Mouse (Mus musculus): ENCODE data around the gene Prap1. TPM values are rescaled to one million over a fixed set of nuclear protein-coding genes. Genes with fewer than 3 reads are reported as not detected.

Prap1 gene
- polyA plus RNA-seq, 1 experiment from 2014 or later, result not detected

- peaks cover 12% of the 10 kb centered on the region for H3K4me1 ChIP-seq (replicated peaks; ENCODE audit: control insufficient read depth, insufficient read depth, low read length)
- under 1% methylated on average over 30 of the region's 30 CpGs for WGBS
- peak within 1 kb of the TSS; percentile 69 for H3K9ac ChIP-seq (ENCODE audit: low read length)
- no peak within 1 kb of the TSS for H3K27ac ChIP-seq (ENCODE audit: low read length)
- ATAC-seq (ENCODE audit: low read depth), result peak; percentile 94
- peak within 1 kb of the TSS; percentile 86 for H3K4me2 ChIP-seq (ENCODE audit: low read depth, low read length)
- H3K4me3 ChIP-seq (ENCODE audit: low read length), result peak within 1 kb of the TSS; percentile 55
- no peaks in the 10 kb centered on the region for H3K9me3 ChIP-seq (ENCODE audit: control insufficient read depth, low read length)
- peaks cover 11% of the 10 kb centered on the region; the same call in 1 of the 2 replicates for H3K36me3 ChIP-seq (ENCODE audit: control insufficient read depth, insufficient read depth, low read length)
- H3K27me3 ChIP-seq (ENCODE audit: control insufficient read depth, insufficient read depth, low read depth, low read length), result no peaks in the 10 kb centered on the region
Measured at GRCm38 (mm10) chr7:140101993-140102860, 9.0 kb downstream of the Prap1 start, which contains the start of gene Fuom. Gene Fuom, minus strand, starts transcription at chr7:140102441.

- Histone ChIP-seq H3K4me2 (ENCODE audit: low read depth, low read length) (no peak overlapping the region), H3K9ac (ENCODE audit: low read length) (no peak overlapping the region), H3K4me1 (replicated peaks; ENCODE audit: control insufficient read depth, insufficient read depth, low read length) (peaks cover 12% of the 10 kb centered on the region), H3K27ac (ENCODE audit: low read length) (no peak overlapping the region), H3K27me3 (ENCODE audit: control insufficient read depth, insufficient read depth, low read depth, low read length) (no peaks in the 10 kb centered on the region), H3K9me3 (ENCODE audit: control insufficient read depth, low read length) (no peaks in the 10 kb centered on the region), H3K4me3 (ENCODE audit: low read length) (no peak overlapping the region), H3K36me3 (ENCODE audit: control insufficient read depth, insufficient read depth, low read length) (peaks cover 19% of the 10 kb centered on the region)
- no peak for ATAC-seq (ENCODE audit: low read depth)
- 65% methylated on average over 4 of the region's 4 CpGs for WGBS
Measured at GRCm38 (mm10) chr7:140104009-140104408, 10.8 kb downstream of the Prap1 start.

GRCm38 (mm10) chr7:140111943-140112342 lies 18.7 kb downstream of the Prap1 start:
- 63% methylated on average over 3 of the region's 3 CpGs for WGBS
- no peak overlapping the region for H3K27ac ChIP-seq (ENCODE audit: low read length)
- no peaks in the 10 kb centered on the region for H3K9me3 ChIP-seq (ENCODE audit: control insufficient read depth, low read length)
- H3K4me1 ChIP-seq (replicated peaks; ENCODE audit: control insufficient read depth, insufficient read depth, low read length), result peaks cover 2% of the 10 kb centered on the region; the same call in 1 of the 2 replicates
- H3K4me3 ChIP-seq (ENCODE audit: low read length), result no peak overlapping the region
- no peak overlapping the region for H3K9ac ChIP-seq (ENCODE audit: low read length)
- H3K4me2 ChIP-seq (ENCODE audit: low read depth, low read length), result no peak overlapping the region
- H3K36me3 ChIP-seq (ENCODE audit: control insufficient read depth, insufficient read depth, low read length), result peaks cover 33% of the 10 kb centered on the region
- ATAC-seq (ENCODE audit: low read depth), result no peak
- no peaks in the 10 kb centered on the region for H3K27me3 ChIP-seq (ENCODE audit: control insufficient read depth, insufficient read depth, low read depth, low read length)

GRCm38 (mm10) chr7:140115583-140116328 lies 22.6 kb downstream of the Prap1 start, which contains the start of gene Paox:
Gene Paox, plus strand, starts transcription at chr7:140115799.
- Histone ChIP-seq H3K9ac (ENCODE audit: low read length) (peak within 1 kb of the TSS; percentile 92), H3K9me3 (ENCODE audit: control insufficient read depth, low read length) (no peaks in the 10 kb centered on the region), H3K4me2 (ENCODE audit: low read depth, low read length) (peak within 1 kb of the TSS; percentile 97), H3K4me1 (replicated peaks; ENCODE audit: control insufficient read depth, insufficient read depth, low read length) (peaks cover 2% of the 10 kb centered on the region; the same call in 1 of the 2 replicates), H3K4me3 (ENCODE audit: low read length) (peak within 1 kb of the TSS; percentile 88), H3K36me3 (ENCODE audit: control insufficient read depth, insufficient read depth, low read length) (peaks cover 12% of the 10 kb centered on the region), H3K27me3 (ENCODE audit: control insufficient read depth, insufficient read depth, low read depth, low read length) (no peaks in the 10 kb centered on the region), H3K27ac (ENCODE audit: low read length) (peak within 1 kb of the TSS; percentile 94)
- under 1% methylated on average over 23 of the region's 23 CpGs for WGBS
- ATAC-seq (ENCODE audit: low read depth), result peak; percentile 89

- H3K9me3 ChIP-seq (ENCODE audit: control insufficient read depth, low read length), result no peaks in the 10 kb centered on the region
- peak within 1 kb of the TSS; percentile 94 for H3K27ac ChIP-seq (ENCODE audit: low read length)
- H3K4me2 ChIP-seq (ENCODE audit: low read depth, low read length), result peak within 1 kb of the TSS; percentile 97
- H3K4me1 ChIP-seq (replicated peaks; ENCODE audit: control insufficient read depth, insufficient read depth, low read length), result peaks cover 2% of the 10 kb centered on the region; the same call in 1 of the 2 replicates
- peak within 1 kb of the TSS; percentile 92 for H3K9ac ChIP-seq (ENCODE audit: low read length)
- peaks cover 7% of the 10 kb centered on the region for H3K36me3 ChIP-seq (ENCODE audit: control insufficient read depth, insufficient read depth, low read length)
- peak within 1 kb of the TSS; percentile 88 for H3K4me3 ChIP-seq (ENCODE audit: low read length)
- ATAC-seq (ENCODE audit: low read depth), result peak; percentile 97
- H3K27me3 ChIP-seq (ENCODE audit: control insufficient read depth, insufficient read depth, low read depth, low read length), result no peaks in the 10 kb centered on the region
- WGBS, result 3% methylated on average over 28 of the region's 28 CpGs
Measured at GRCm38 (mm10) chr7:140116329-140117054, 23.3 kb downstream of the Prap1 start, which contains the start of gene Echs1. Gene Echs1, minus strand, starts transcription at chr7:140116476.

GRCm38 (mm10) chr7:140120484-140120883 lies 27.3 kb downstream of the Prap1 start:
- WGBS, result 88% methylated on average over 2 of the region's 2 CpGs
- no peak overlapping the region for H3K27ac ChIP-seq (ENCODE audit: low read length)
- H3K9ac ChIP-seq (ENCODE audit: low read length), result no peak overlapping the region
- H3K27me3 ChIP-seq (ENCODE audit: control insufficient read depth, insufficient read depth, low read depth, low read length), result no peaks in the 10 kb centered on the region
- ATAC-seq (ENCODE audit: low read depth), result no peak
- H3K36me3 ChIP-seq (ENCODE audit: control insufficient read depth, insufficient read depth, low read length), result no peaks in the 10 kb centered on the region
- peaks cover 3% of the 10 kb centered on the region; the same call in 1 of the 2 replicates for H3K4me1 ChIP-seq (replicated peaks; ENCODE audit: control insufficient read depth, insufficient read depth, low read length)
- no peak overlapping the region for H3K4me3 ChIP-seq (ENCODE audit: low read length)
- no peak overlapping the region for H3K4me2 ChIP-seq (ENCODE audit: low read depth, low read length)
- H3K9me3 ChIP-seq (ENCODE audit: control insufficient read depth, low read length), result no peaks in the 10 kb centered on the region

- Histone ChIP-seq H3K4me2 (ENCODE audit: low read depth, low read length) (no peak overlapping the region), H3K9me3 (ENCODE audit: control insufficient read depth, low read length) (no peaks in the 10 kb centered on the region), H3K36me3 (ENCODE audit: control insufficient read depth, insufficient read depth, low read length) (no peaks in the 10 kb centered on the region), H3K27ac (ENCODE audit: low read length) (no peak overlapping the region), H3K9ac (ENCODE audit: low read length) (no peak overlapping the region), H3K4me1 (replicated peaks; ENCODE audit: control insufficient read depth, insufficient read depth, low read length) (peaks cover 5% of the 10 kb centered on the region; the same call in 1 of the 2 replicates), H3K27me3 (ENCODE audit: control insufficient read depth, insufficient read depth, low read depth, low read length) (no peaks in the 10 kb centered on the region), H3K4me3 (ENCODE audit: low read length) (no peak overlapping the region)
- ATAC-seq (ENCODE audit: low read depth), result no peak
- 49% methylated on average over 12 of the region's 13 CpGs for WGBS
Measured at GRCm38 (mm10) chr7:140121338-140121910, 28.2 kb downstream of the Prap1 start.

GRCm38 (mm10) chr7:140122765-140123164 lies 29.6 kb downstream of the Prap1 start:
- Histone ChIP-seq H3K27me3 (ENCODE audit: control insufficient read depth, insufficient read depth, low read depth, low read length) (no peaks in the 10 kb centered on the region), H3K9ac (ENCODE audit: low read length) (no peak overlapping the region), H3K4me1 (replicated peaks; ENCODE audit: control insufficient read depth, insufficient read depth, low read length) (peaks cover 11% of the 10 kb centered on the region), H3K9me3 (ENCODE audit: control insufficient read depth, low read length) (no peaks in the 10 kb centered on the region), H3K4me2 (ENCODE audit: low read depth, low read length) (no peak overlapping the region), H3K27ac (ENCODE audit: low read length) (no peak overlapping the region), H3K4me3 (ENCODE audit: low read length) (no peak overlapping the region), H3K36me3 (ENCODE audit: control insufficient read depth, insufficient read depth, low read length) (no peaks in the 10 kb centered on the region)
- no peak for ATAC-seq (ENCODE audit: low read depth)
- 24% methylated on average over 4 of the region's 4 CpGs for WGBS

Data from lung, embryonic 16.5 days (tissue).